Mouse (Mus musculus): ENCODE measurements around the gene Tmem266. TPM values are rescaled to one million over a fixed set of nuclear protein-coding genes. Genes with fewer than 3 reads are reported as not detected.
A peak's percentile ranks its signal among the peaks of the same experiment; 100 is the strongest.

Tmem266 gene
- polyA plus RNA-seq, 1 experiment from 2014 or later, result 0.79 TPM

- Histone ChIP-seq H3K9ac (no peak overlapping the region), H3K27ac (no peak overlapping the region), H3K9me3 (no peaks in the 10 kb centered on the region), H3K4me2 (replicated peaks) (no peak overlapping the region), H3K27me3 (no peaks in the 10 kb centered on the region), H3K36me3 (no peaks in the 10 kb centered on the region), H3K4me1 (no peaks in the 10 kb centered on the region), H3K4me3 (no peak overlapping the region)
- WGBS, result 32% methylated on average over 5 of the region's 5 CpGs
- no peak for ATAC-seq (ENCODE audit: low FRiP score, low read depth)
These were observed 55.7 kb downstream of the Tmem266 start for GRCm38 (mm10) chr9:55382441-55382840.

GRCm38 (mm10) chr9:55386117-55386516 lies 59.4 kb downstream of the Tmem266 start:
- WGBS, result 91% methylated on average over 4 of the region's 4 CpGs
- Histone ChIP-seq H3K9me3 (no peaks in the 10 kb centered on the region), H3K36me3 (no peaks in the 10 kb centered on the region), H3K4me2 (replicated peaks) (no peak overlapping the region), H3K27ac (no peak overlapping the region), H3K4me3 (no peak overlapping the region), H3K27me3 (no peaks in the 10 kb centered on the region), H3K9ac (no peak overlapping the region), H3K4me1 (no peaks in the 10 kb centered on the region)
- no peak for ATAC-seq (ENCODE audit: low FRiP score, low read depth)

GRCm38 (mm10) chr9:55387862-55388505 lies 61.3 kb downstream of the Tmem266 start:
- H3K27me3 ChIP-seq, result peaks cover under 1% of the 10 kb centered on the region
- no peaks in the 10 kb centered on the region for H3K9me3 ChIP-seq
- no peak overlapping the region for H3K4me3 ChIP-seq
- no peaks in the 10 kb centered on the region for H3K36me3 ChIP-seq
- H3K4me1 ChIP-seq, result peaks cover 2% of the 10 kb centered on the region; the same call in 1 of the 2 replicates
- no peak overlapping the region for H3K4me2 ChIP-seq (replicated peaks)
- ATAC-seq (ENCODE audit: low FRiP score, low read depth), result no peak
- H3K27ac ChIP-seq, result no peak overlapping the region
- no peak overlapping the region for H3K9ac ChIP-seq
- WGBS, result 77% methylated on average over 14 of the region's 14 CpGs

GRCm38 (mm10) chr9:55391909-55392658 lies 65.4 kb downstream of the Tmem266 start:
- H3K9ac ChIP-seq, result no peak overlapping the region
- H3K27ac ChIP-seq, result no peak overlapping the region
- no peaks in the 10 kb centered on the region for H3K36me3 ChIP-seq
- ATAC-seq (ENCODE audit: low FRiP score, low read depth), result peak; percentile 49; the same call in 1 of the 2 replicates
- 0 out of 2 replicates have a peak overlapping the region, but pooled peaks have one; percentile 1 for H3K4me2 ChIP-seq (replicated peaks)
- WGBS, result 25% methylated on average over 17 of the region's 17 CpGs
- peaks cover 10% of the 10 kb centered on the region for H3K4me1 ChIP-seq
- no peak overlapping the region for H3K4me3 ChIP-seq
- no peaks in the 10 kb centered on the region for H3K9me3 ChIP-seq
- peaks cover 31% of the 10 kb centered on the region for H3K27me3 ChIP-seq

- Histone ChIP-seq H3K4me2 (replicated peaks) (no peak overlapping the region), H3K27me3 (peaks cover 39% of the 10 kb centered on the region), H3K27ac (no peak overlapping the region), H3K9ac (no peak overlapping the region), H3K36me3 (no peaks in the 10 kb centered on the region), H3K4me3 (no peak overlapping the region), H3K4me1 (peaks cover 41% of the 10 kb centered on the region), H3K9me3 (no peaks in the 10 kb centered on the region)
- no peak for ATAC-seq (ENCODE audit: low FRiP score, low read depth)
- WGBS, result 93% methylated on average over 1 of the region's 1 CpGs
These were observed 68.9 kb downstream of the Tmem266 start for GRCm38 (mm10) chr9:55395650-55396049.

- Histone ChIP-seq H3K4me2 (replicated peaks) (no peak overlapping the region), H3K27ac (0 out of 2 replicates have a peak overlapping the region, but pooled peaks have one; percentile 10), H3K9ac (no peak overlapping the region), H3K4me1 (peaks cover 57% of the 10 kb centered on the region), H3K27me3 (peaks cover 42% of the 10 kb centered on the region), H3K4me3 (no peak overlapping the region), H3K9me3 (no peaks in the 10 kb centered on the region), H3K36me3 (no peaks in the 10 kb centered on the region)
- WGBS, result 11% methylated on average over 7 of the region's 7 CpGs
- ATAC-seq (ENCODE audit: low FRiP score, low read depth), result peak; percentile 71; the same call in 1 of the 2 replicates
These were observed 72.4 kb downstream of the Tmem266 start for GRCm38 (mm10) chr9:55398985-55399554.

GRCm38 (mm10) chr9:55402276-55402675 lies 75.6 kb downstream of the Tmem266 start:
- Histone ChIP-seq H3K36me3 (no peaks in the 10 kb centered on the region), H3K9me3 (no peaks in the 10 kb centered on the region), H3K4me1 (peaks cover 55% of the 10 kb centered on the region), H3K9ac (peak overlapping the region; percentile 54; the same call in 1 of the 2 replicates), H3K4me3 (no peak overlapping the region), H3K4me2 (replicated peaks) (no peak overlapping the region), H3K27me3 (peaks cover 26% of the 10 kb centered on the region; the same call in 1 of the 2 replicates), H3K27ac (peak overlapping the region; percentile 6; the same call in 1 of the 2 replicates)
- ATAC-seq (ENCODE audit: low FRiP score, low read depth), result no peak
- WGBS, result 20% methylated on average over 7 of the region's 7 CpGs

GRCm38 (mm10) chr9:55404256-55404655 lies 77.5 kb downstream of the Tmem266 start:
- H3K4me3 ChIP-seq, result no peak overlapping the region
- H3K4me1 ChIP-seq, result peaks cover 40% of the 10 kb centered on the region
- H3K9me3 ChIP-seq, result no peaks in the 10 kb centered on the region
- WGBS, result 90% methylated on average over 4 of the region's 4 CpGs
- H3K27me3 ChIP-seq, result peaks cover 26% of the 10 kb centered on the region; the same call in 1 of the 2 replicates
- H3K27ac ChIP-seq, result no peak overlapping the region
- no peak overlapping the region for H3K4me2 ChIP-seq (replicated peaks)
- no peak for ATAC-seq (ENCODE audit: low FRiP score, low read depth)
- no peaks in the 10 kb centered on the region for H3K36me3 ChIP-seq
- no peak overlapping the region for H3K9ac ChIP-seq

- Histone ChIP-seq H3K27me3 (peaks cover 23% of the 10 kb centered on the region; the same call in 1 of the 2 replicates), H3K4me1 (peaks cover 32% of the 10 kb centered on the region), H3K36me3 (no peaks in the 10 kb centered on the region), H3K4me2 (replicated peaks) (no peak overlapping the region), H3K4me3 (no peak overlapping the region), H3K27ac (no peak overlapping the region), H3K9ac (no peak overlapping the region), H3K9me3 (no peaks in the 10 kb centered on the region)
- no peak for ATAC-seq (ENCODE audit: low FRiP score, low read depth)
- WGBS, result 62% methylated on average over 6 of the region's 6 CpGs
These were observed 78.4 kb downstream of the Tmem266 start for GRCm38 (mm10) chr9:55404976-55405702.

- Histone ChIP-seq H3K4me1 (peaks cover 37% of the 10 kb centered on the region), H3K36me3 (no peaks in the 10 kb centered on the region), H3K9ac (no peak overlapping the region), H3K9me3 (no peaks in the 10 kb centered on the region), H3K27me3 (peaks cover 7% of the 10 kb centered on the region; the same call in 1 of the 2 replicates), H3K4me3 (no peak overlapping the region), H3K4me2 (replicated peaks) (no peak overlapping the region), H3K27ac (no peak overlapping the region)
- ATAC-seq (ENCODE audit: low FRiP score, low read depth), result 0 out of 2 replicates have a peak, but pooled peaks have one; percentile 45
- WGBS, result 24% methylated on average over 2 of the region's 2 CpGs
These were observed 80.1 kb downstream of the Tmem266 start for GRCm38 (mm10) chr9:55406773-55407172.

GRCm38 (mm10) chr9:55408851-55409250 lies 82.1 kb downstream of the Tmem266 start:
- no peak overlapping the region for H3K27ac ChIP-seq
- peaks cover 11% of the 10 kb centered on the region; the same call in 1 of the 2 replicates for H3K27me3 ChIP-seq
- H3K36me3 ChIP-seq, result no peaks in the 10 kb centered on the region
- H3K4me1 ChIP-seq, result peaks cover 23% of the 10 kb centered on the region
- no peak for ATAC-seq (ENCODE audit: low FRiP score, low read depth)
- WGBS, result 33% methylated on average over 4 of the region's 4 CpGs
- H3K4me2 ChIP-seq (replicated peaks), result no peak overlapping the region
- H3K9ac ChIP-seq, result no peak overlapping the region
- no peaks in the 10 kb centered on the region for H3K9me3 ChIP-seq
- no peak overlapping the region for H3K4me3 ChIP-seq
